Mouse (Mus musculus): ENCODE results near the gene Rxrg. TPM values are rescaled to one million over a fixed set of nuclear protein-coding genes. Genes with fewer than 3 reads are reported as not detected.
A peak's percentile ranks its signal among the peaks of the same experiment; 100 is the strongest.

Gene Rxrg
- polyA plus RNA-seq, 1 experiment from 2014 or later = 1.7 TPM

DNA sequence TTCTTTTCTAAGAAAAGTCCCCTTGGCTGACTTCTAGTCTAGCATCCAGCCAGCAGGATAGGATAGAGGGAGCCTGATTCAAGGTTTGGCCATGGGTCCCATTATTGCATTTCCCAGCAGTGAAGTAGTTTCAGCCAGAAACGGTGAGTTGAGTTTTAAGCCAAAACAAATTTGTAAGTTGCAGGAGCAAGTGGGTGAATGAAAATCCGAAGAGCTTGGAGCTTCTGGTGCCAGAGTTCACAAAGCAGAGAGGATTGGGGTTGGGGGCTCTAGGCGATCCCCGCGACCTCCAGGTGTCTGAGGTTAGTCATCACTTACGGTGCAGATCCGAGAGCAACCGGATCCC lies 89.8 kb downstream of the Rxrg start:
- WGBS = 1% methylated on average over 8 of the region's 8 CpGs
- Histone ChIP-seq H3K27me3 (replicated peaks) (peaks cover 69% of the 10 kb centered on the region), H3K4me3 (peak overlapping the region; percentile 52), H3K4me2 (peak overlapping the region; percentile 90), H3K9ac (0 out of 2 replicates have a peak overlapping the region, but pooled peaks have one; percentile 53), H3K9me3 (replicated peaks) (no peaks in the 10 kb centered on the region), H3K4me1 (replicated peaks) (peaks cover 25% of the 10 kb centered on the region), H3K27ac (ENCODE audit: poor library complexity, severe bottlenecking) (no peak overlapping the region), H3K36me3 (no peaks in the 10 kb centered on the region)
- ATAC-seq (ENCODE audit: insufficient number of reproducible peaks, low FRiP score) = no peak

GRCm38 (mm10) chr1:167688347-167689231 lies 90.4 kb downstream of the Rxrg start:
- Histone ChIP-seq H3K4me1 (replicated peaks) (peaks cover 26% of the 10 kb centered on the region), H3K4me3 (peak overlapping the region; percentile 52), H3K4me2 (peak overlapping the region; percentile 90), H3K9ac (peak overlapping the region; percentile 53), H3K27me3 (replicated peaks) (peaks cover 74% of the 10 kb centered on the region), H3K36me3 (no peaks in the 10 kb centered on the region), H3K9me3 (replicated peaks) (no peaks in the 10 kb centered on the region), H3K27ac (ENCODE audit: poor library complexity, severe bottlenecking) (no peak overlapping the region)
- WGBS = under 1% methylated on average over 94 of the region's 98 CpGs
- ATAC-seq (ENCODE audit: insufficient number of reproducible peaks, low FRiP score) = peak; percentile 60; the same call in 1 of the 2 replicates

DNA sequence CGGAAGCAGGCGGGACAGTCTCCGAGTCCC lies 90.9 kb downstream of the Rxrg start, which contains the start of gene Lmx1a:
Lmx1a (plus strand) TSS at position 6 of the 30 bp plus-strand sequence.
- ATAC-seq (ENCODE audit: insufficient number of reproducible peaks, low FRiP score) = no peak
- H3K4me3 ChIP-seq = peak within 1 kb of the TSS; percentile 52
- H3K4me1 ChIP-seq (replicated peaks) = peaks cover 26% of the 10 kb centered on the region
- H3K4me2 ChIP-seq = peak within 1 kb of the TSS; percentile 90
- 0% methylated on average over 3 of the region's 3 CpGs for WGBS
- H3K9ac ChIP-seq = peak within 1 kb of the TSS; percentile 53
- peaks cover 79% of the 10 kb centered on the region for H3K27me3 ChIP-seq (replicated peaks)
- no peaks in the 10 kb centered on the region for H3K36me3 ChIP-seq
- no peaks in the 10 kb centered on the region for H3K9me3 ChIP-seq (replicated peaks)
- no peak within 1 kb of the TSS for H3K27ac ChIP-seq (ENCODE audit: poor library complexity, severe bottlenecking)

Other genes starting within 250 kb of the Rxrg start
- 27.1 and 27.6 TPM in 2 replicates for gene Aldh9a1, start 248.4 kb upstream of the Rxrg start, polyA plus RNA-seq (2016; fragmentation: Nextera tagmentation; extraction: Ambion mirVana)
- 108 TPM in 2 replicates for gene Mgst3, start 204.5 kb upstream of the Rxrg start, polyA plus RNA-seq (2016; fragmentation: Nextera tagmentation; extraction: Ambion mirVana)
- not detected in 2 replicates for gene Lrrc52, start 131.6 kb upstream of the Rxrg start, polyA plus RNA-seq (2016; fragmentation: Nextera tagmentation; extraction: Ambion mirVana)
- gene Lmx1a, start 90.9 kb downstream of the Rxrg start, polyA plus RNA-seq (2016; fragmentation: Nextera tagmentation; extraction: Ambion mirVana) = 3.5 TPM in 2 replicates